Comparison of ENCODE assay signal across 26 mouse cellular contexts in the genomic region with DNA sequence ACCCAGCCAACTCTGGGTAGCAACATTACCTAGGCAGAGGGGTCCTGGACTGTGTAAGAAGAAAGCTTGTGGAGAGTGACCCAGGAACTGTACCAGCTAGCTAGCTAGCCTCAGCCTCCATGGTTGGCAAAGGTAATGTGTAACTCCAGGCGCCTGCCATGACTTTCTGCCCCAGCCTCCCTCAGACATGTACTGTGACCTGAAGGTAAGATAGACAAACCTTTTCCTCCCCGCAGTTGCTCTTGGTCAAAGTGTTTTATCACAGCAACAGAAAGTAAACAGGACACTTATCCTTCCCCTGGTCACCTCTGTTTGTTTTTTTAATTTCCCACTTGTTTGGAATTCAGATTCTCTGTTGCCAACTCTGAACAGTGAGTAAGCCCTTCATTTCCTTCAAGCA. TPM values are rescaled to one million over a fixed set of nuclear protein-coding genes. Genes with fewer than 3 reads are reported as not detected.
DNase-seq lines count a peak whose midpoint lies in the region; TF ChIP-seq lines count a peak whose summit lies in the region.
"Had no signal": no experiment of that assay in that cellular context is flagged by ENCODE, and none has a peak within 500 bp of the region (broad histone marks: within the 10 kb centered on the region; RNA-seq: fewer than 3 reads in every experiment).

No protein-coding gene starts in this region.

- no peak overlapping the region for H3K9ac ChIP-seq in liver, adult 2 months (ENCODE audit: low read depth, low read length)
- H3K9ac ChIP-seq: intestine, embryonic 15.5 days; stomach, embryonic 15.5 days had no signal

- H3K27ac ChIP-seq in liver, adult 2 months (replicated peaks; ENCODE audit: insufficient read depth, low read depth, low read length) = no peak overlapping the region
- H3K27ac ChIP-seq in thymus, adult 2 months (ENCODE audit: control insufficient read depth, insufficient read depth, low read length) = peak overlapping the region; percentile 35; the same call in 1 of the 2 replicates
- H3K27ac ChIP-seq: hindbrain, embryonic 14.5 days; intestine, embryonic 15.5 days; kidney, postnatal 0 days; layer of hippocampus, adult 2 months; stomach, embryonic 15.5 days had no signal

- H3K36me3 ChIP-seq in liver, adult 2 months (ENCODE audit: control insufficient read depth, insufficient read depth, low read length) = no peaks in the 10 kb centered on the region
- H3K36me3 ChIP-seq in thymus, adult 2 months (ENCODE audit: control insufficient read depth, insufficient read depth, low read length) = no peaks in the 10 kb centered on the region
- H3K36me3 ChIP-seq: heart, embryonic 12.5 days; intestine, embryonic 15.5 days; stomach, embryonic 15.5 days had no signal

- H3K4me1 ChIP-seq in liver, adult 2 months (ENCODE audit: control insufficient read depth, insufficient read depth, low read length) = peaks cover 5% of the 10 kb centered on the region; the same call in 1 of the 2 replicates
- peaks cover 37% of the 10 kb centered on the region for H3K4me1 ChIP-seq in thymus, adult 2 months (replicated peaks; ENCODE audit: control insufficient read depth, insufficient read depth, low read length)

- no peaks in the 10 kb centered on the region for H3K27me3 ChIP-seq in liver, adult 2 months (ENCODE audit: control insufficient read depth, insufficient read depth, low read length)
- H3K27me3 ChIP-seq in thymus, adult 2 months (ENCODE audit: control insufficient read depth, insufficient read depth, low read length) = no peaks in the 10 kb centered on the region
- H3K27me3 ChIP-seq: heart, embryonic 12.5 days; intestine, embryonic 15.5 days; stomach, embryonic 15.5 days had no signal

- no peak for TF ChIP-seq CTCF in liver, adult 2 months (IDR thresholded peaks at IDR 0.05; ENCODE audit: low read depth, low read length)
- no peak for TF ChIP-seq CTCF in thymus, adult 2 months (IDR thresholded peaks at IDR 0.05; ENCODE audit: borderline replicate concordance, control insufficient read depth, extremely low read depth, insufficient read depth, low read length, poor library complexity)

- peak; percentile 39 for DNase-seq in cerebellum, adult 9-11 months
- DNase-seq in cerebellum, postnatal 25 days = no peak
- peak; percentile 57 for DNase-seq in liver, adult 2 months (ENCODE audit: extremely low read depth, low read depth, low spot score)
- DNase-seq in liver = no peak
- no peak for DNase-seq in thymus, adult 2 months
- DNase-seq in thymus, postnatal 14 days = no peak
- DNase-seq in spleen, postnatal 4 days (ENCODE audit: low spot score in 2 of 2) = no peak
- DNase-seq: adrenal gland, adult 2 months; cerebellum, adult 8-10 months; gastrocnemius, adult 2 months; layer of hippocampus, postnatal 36 days; right cerebral cortex, postnatal 25 days had no signal

- WGBS in liver, adult 2 months = 31% methylated on average over 2 of the region's 2 CpGs
- WGBS in thymus, adult 2 months = 91% methylated on average over 2 of the region's 2 CpGs

- H3K4me3 ChIP-seq in liver, adult 2 months (ENCODE audit: insufficient read depth, low read depth, low read length) = no peak overlapping the region
- H3K4me3 ChIP-seq in thymus, adult 2 months (ENCODE audit: control insufficient read depth, insufficient read depth, low read length) = no peak overlapping the region

- H3K79me2 ChIP-seq in liver, adult 2 months (ENCODE audit: control insufficient read depth, insufficient read depth, low read length) = no peaks in the 10 kb centered on the region; the same call in 1 of the 2 replicates

- no peak for TF ChIP-seq POLR2A in liver, adult 2 months (IDR thresholded peaks at IDR 0.05; ENCODE audit: extremely low read depth, insufficient read depth, low read length)
- TF ChIP-seq POLR2A in thymus, adult 2 months (IDR thresholded peaks at IDR 0.05; ENCODE audit: control insufficient read depth, extremely low read depth, insufficient read depth, low read length, poor library complexity) = no peak

RNA-seq across cellular contexts. Expression of a gene that starts 1.1 kb away (rescaled TPM):
- total RNA-seq in liver, adult 2 months (2014; rRNA removed) = 3.1 and 5.0 TPM in 2 replicates
- 16.7 and 19.0 TPM in 2 replicates for polyA plus RNA-seq in liver, adult 2 months (2012; rRNA removed)
- 72.3 and 119 TPM in 2 replicates for polyA plus RNA-seq in thymus, adult 2 months (2012; rRNA removed)

RNA-seq across cellular contexts. Expression of a gene that starts 1.2 kb away (rescaled TPM):
- total RNA-seq in liver, adult 2 months (2014; rRNA removed) = 0.09 TPM in 1 of 2 replicates, not detected in the other
- not detected in 2 replicates for polyA plus RNA-seq in liver, adult 2 months (2012; rRNA removed)
- polyA plus RNA-seq in thymus, adult 2 months (2012; rRNA removed) = not detected in 2 replicates
- total RNA-seq: granulocyte monocyte progenitor cell, adult 5-6 weeks; megakaryocyte-erythroid progenitor cell, adult 5-6 weeks; midbrain, postnatal 0 days; neutrophil, adult 5-6 weeks had no signal
- polyA plus RNA-seq: forebrain, embryonic 11.5 days; kidney, postnatal 0 days; spleen, adult 2 months had no signal

RNA-seq across cellular contexts. Expression of a gene that starts 7.4 kb away (rescaled TPM):
- 2.7 and 3.0 TPM in 2 replicates for total RNA-seq in liver, adult 2 months (2014; rRNA removed)
- polyA plus RNA-seq in liver, adult 2 months (2012; rRNA removed) = 5.6 and 5.7 TPM in 2 replicates
- 3.4 and 5.0 TPM in 2 replicates for polyA plus RNA-seq in thymus, adult 2 months (2012; rRNA removed)
- total RNA-seq: granulocyte monocyte progenitor cell, adult 5-6 weeks; megakaryocyte-erythroid progenitor cell, adult 5-6 weeks; neutrophil, adult 5-6 weeks had no signal

RNA-seq across cellular contexts. Expression of a gene that starts 12.9 kb away (rescaled TPM):
- under 0.01 TPM in 1 of 2 replicates, not detected in the other for total RNA-seq in liver, adult 2 months (2014; rRNA removed)
- not detected in 2 replicates for polyA plus RNA-seq in liver, adult 2 months (2012; rRNA removed)
- polyA plus RNA-seq in thymus, adult 2 months (2012; rRNA removed) = 0.09 TPM in 1 of 2 replicates, not detected in the other
- total RNA-seq: gastrocnemius, adult 2 months; heart, postnatal 25 days; megakaryocyte-erythroid progenitor cell, adult 5-6 weeks; neutrophil, adult 5-6 weeks had no signal
- polyA plus RNA-seq: embryonic facial prominence, embryonic 14.5 days; forebrain, embryonic 11.5 days; heart, embryonic 12.5 days had no signal

RNA-seq across cellular contexts. Expression of a gene that starts 19.8 kb away (rescaled TPM):
- 3.6 and 6.7 TPM in 2 replicates for total RNA-seq in liver, adult 2 months (2014; rRNA removed)
- 4.2 and 4.5 TPM in 2 replicates for polyA plus RNA-seq in liver, adult 2 months (2012; rRNA removed)
- polyA plus RNA-seq in thymus, adult 2 months (2012; rRNA removed) = 13.0 and 18.7 TPM in 2 replicates

Comparison
In these comparisons a context has a peak if more than half of its experiments do, and no peak if none do; other contexts are left out.
1. DNase-seq: peak in cerebellum, adult 9-11 months (single experiment) and liver, adult 2 months (single experiment); none in cerebellum, postnatal 25 days (0 of 2), liver (single experiment), thymus, adult 2 months (single experiment), thymus, postnatal 14 days (single experiment) and spleen, postnatal 4 days (0 of 2).